Mouse (Mus musculus) cerebellum, adult 2 months (tissue): ENCODE measurements around the gene Foxd3.

Experiments used
- CTCF ChIP-seq: fragments of 200-500 bp; IDR thresholded peaks from 2 replicates; pipeline ENCODE4 v1.5.1; 2011; ENCODE audit warnings: low read depth, mild to moderate bottlenecking, control low read depth, low read length, moderate library complexity, borderline replicate concordance; ENCODE audit not compliant: insufficient read depth
- POLR2A ChIP-seq: fragments of 200-500 bp; IDR thresholded peaks from 2 replicates; pipeline ENCODE4 v1.6.1; 2011; ENCODE audit warnings: low read length, control low read depth, borderline replicate concordance; ENCODE audit not compliant: insufficient read depth

GRCm38 (mm10) chr4:99652576-99653210 lies 3.4 kb upstream of the Foxd3 start:
- TF ChIP-seq POLR2A (no peak), CTCF (no peak)
